Mouse (Mus musculus): ENCODE data around the gene Aire. TPM values are rescaled to one million over a fixed set of nuclear protein-coding genes. Genes with fewer than 3 reads are reported as not detected.

Aire gene
- polyA plus RNA-seq, 1 experiment from 2014 or later = not detected

DNA sequence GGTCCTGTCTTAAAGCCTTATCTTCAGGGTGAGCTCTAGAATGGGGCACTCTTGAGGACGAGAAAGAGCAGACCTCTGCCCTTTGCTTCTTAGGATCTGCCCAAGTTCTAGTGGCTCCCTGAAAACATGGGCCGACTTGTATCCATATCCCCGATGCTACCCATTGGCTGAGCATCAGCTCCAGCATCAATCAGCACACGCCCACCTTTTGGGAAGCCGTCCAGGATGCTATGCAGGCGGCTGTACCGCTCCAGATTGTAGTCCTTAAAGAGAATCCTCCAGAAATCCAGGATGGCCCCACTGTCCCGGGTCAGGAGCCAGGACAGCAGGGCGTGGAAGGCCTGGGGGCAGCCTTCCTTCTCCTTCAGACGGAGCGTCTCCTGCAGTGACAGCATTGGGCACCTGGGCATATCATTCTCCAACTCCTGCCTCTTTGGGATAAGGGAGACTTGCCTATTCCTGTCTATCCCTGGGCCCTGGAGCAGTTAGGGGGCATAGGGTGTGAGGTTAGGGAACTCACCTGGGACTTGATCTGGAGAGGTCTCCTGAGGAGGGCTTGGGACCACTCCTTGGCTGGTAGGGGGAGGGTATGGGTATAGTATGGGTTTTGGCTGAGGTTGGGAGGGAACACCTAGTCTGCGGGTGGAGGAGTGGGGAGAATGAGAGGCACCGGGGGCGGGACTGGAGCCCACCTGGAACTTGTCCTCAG, 559 bp downstream of the Aire start:
- peak overlapping the region; percentile 48 for H3K4me2 ChIP-seq (replicated peaks; ENCODE audit: low read depth, low read length)
- WGBS = 49% methylated on average over 14 of the region's 14 CpGs
- peak; percentile 27 for ATAC-seq
- TF ChIP-seq CTCF (IDR thresholded peaks at IDR 0.05) = no peak
- TF ChIP-seq EP300 (IDR thresholded peaks at IDR 0.05) = no peak
- no peaks in the 10 kb centered on the region for H3K27me3 ChIP-seq (replicated peaks; ENCODE audit: insufficient read depth, low read length)
- H3K9ac ChIP-seq (replicated peaks; ENCODE audit: low read depth) = no peak overlapping the region
- H3K9me3 ChIP-seq (ENCODE audit: low read length) = no peaks in the 10 kb centered on the region
- no peak overlapping the region for H3K27ac ChIP-seq (ENCODE audit: low read length)
- peaks cover 7% of the 10 kb centered on the region; the same call in 1 of the 2 replicates for H3K4me1 ChIP-seq (ENCODE audit: insufficient read depth, low read depth, low read length)
- 0 out of 2 replicates have a peak overlapping the region, but pooled peaks have one; percentile 14 for H3K4me3 ChIP-seq (ENCODE audit: low read depth, low read length)
- no peak for DNase-seq (ENCODE audit: low spot score)
- no peaks in the 10 kb centered on the region for H3K36me3 ChIP-seq (ENCODE audit: insufficient read depth, low read length)

DNA sequence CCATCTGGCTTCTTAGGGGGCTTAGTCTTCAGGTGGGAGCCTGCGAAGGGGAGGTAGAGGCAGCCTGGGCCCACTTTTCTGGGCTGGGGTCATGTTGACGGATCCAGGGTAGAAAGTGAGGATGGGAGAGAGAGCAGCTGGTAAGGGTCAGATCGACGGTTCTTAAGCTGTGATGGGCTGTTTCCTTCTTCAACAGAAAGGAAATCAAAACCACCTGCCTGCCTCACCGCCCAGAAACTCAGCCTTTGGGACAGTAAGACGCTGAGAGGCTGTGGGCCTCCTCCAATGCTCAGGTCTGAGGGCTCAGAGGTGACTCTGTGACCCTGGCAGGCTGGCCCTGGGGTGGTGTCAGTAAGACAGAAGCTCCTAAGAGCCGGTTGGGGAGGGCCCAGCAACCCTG, 1.3 kb downstream of the Aire start:
- H3K4me3 ChIP-seq (ENCODE audit: low read depth, low read length) = no peak overlapping the region
- no peak for ATAC-seq
- H3K4me2 ChIP-seq (replicated peaks; ENCODE audit: low read depth, low read length) = no peak overlapping the region
- peaks cover 7% of the 10 kb centered on the region; the same call in 1 of the 2 replicates for H3K4me1 ChIP-seq (ENCODE audit: insufficient read depth, low read depth, low read length)
- H3K36me3 ChIP-seq (ENCODE audit: insufficient read depth, low read length) = no peaks in the 10 kb centered on the region
- no peak for TF ChIP-seq CTCF (IDR thresholded peaks at IDR 0.05)
- TF ChIP-seq EP300 (IDR thresholded peaks at IDR 0.05) = no peak
- WGBS = 70% methylated on average over 7 of the region's 7 CpGs
- no peaks in the 10 kb centered on the region for H3K27me3 ChIP-seq (replicated peaks; ENCODE audit: insufficient read depth, low read length)
- no peaks in the 10 kb centered on the region for H3K9me3 ChIP-seq (ENCODE audit: low read length)
- H3K27ac ChIP-seq (ENCODE audit: low read length) = no peak overlapping the region
- H3K9ac ChIP-seq (replicated peaks; ENCODE audit: low read depth) = no peak overlapping the region
- no peak for DNase-seq (ENCODE audit: low spot score)

DNA sequence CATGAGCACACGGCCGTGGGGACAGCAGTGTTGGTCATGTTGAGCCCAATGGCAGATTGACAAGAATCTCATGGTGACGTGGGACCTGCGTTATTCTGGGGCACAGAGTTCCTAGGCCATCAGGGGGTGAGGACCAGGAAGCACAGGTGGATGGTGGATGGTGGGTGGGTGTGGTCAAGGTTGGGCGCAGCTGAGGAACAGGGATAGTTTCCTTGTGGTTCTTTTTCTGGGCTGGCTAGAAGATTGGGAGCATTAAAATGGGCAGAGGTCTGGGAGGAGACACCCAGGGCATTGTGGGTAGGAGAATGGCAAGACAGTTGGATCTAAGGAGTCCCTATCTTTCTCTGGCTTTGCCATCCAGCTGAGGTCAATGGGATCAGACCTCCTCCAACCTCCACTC, 1.8 kb downstream of the Aire start, which contains the start of gene Dnmt3l:
Dnmt3l (plus strand) TSS at position 301 of the 400 bp plus-strand sequence.
- H3K4me1 ChIP-seq (ENCODE audit: insufficient read depth, low read depth, low read length) = peaks cover 7% of the 10 kb centered on the region; the same call in 1 of the 2 replicates
- no peak for ATAC-seq
- no peak within 1 kb of the TSS for H3K4me2 ChIP-seq (replicated peaks; ENCODE audit: low read depth, low read length)
- no peak within 1 kb of the TSS for H3K9ac ChIP-seq (replicated peaks; ENCODE audit: low read depth)
- no peaks in the 10 kb centered on the region for H3K27me3 ChIP-seq (replicated peaks; ENCODE audit: insufficient read depth, low read length)
- no peak for DNase-seq (ENCODE audit: low spot score)
- no peak within 1 kb of the TSS for H3K4me3 ChIP-seq (ENCODE audit: low read depth, low read length)
- H3K36me3 ChIP-seq (ENCODE audit: insufficient read depth, low read length) = no peaks in the 10 kb centered on the region
- H3K9me3 ChIP-seq (ENCODE audit: low read length) = no peaks in the 10 kb centered on the region
- no peak within 1 kb of the TSS for H3K27ac ChIP-seq (ENCODE audit: low read length)
- 94% methylated on average over 5 of the region's 5 CpGs for WGBS
- TF ChIP-seq CTCF (IDR thresholded peaks at IDR 0.05) (no peak), EP300 (IDR thresholded peaks at IDR 0.05) (no peak)

DNA sequence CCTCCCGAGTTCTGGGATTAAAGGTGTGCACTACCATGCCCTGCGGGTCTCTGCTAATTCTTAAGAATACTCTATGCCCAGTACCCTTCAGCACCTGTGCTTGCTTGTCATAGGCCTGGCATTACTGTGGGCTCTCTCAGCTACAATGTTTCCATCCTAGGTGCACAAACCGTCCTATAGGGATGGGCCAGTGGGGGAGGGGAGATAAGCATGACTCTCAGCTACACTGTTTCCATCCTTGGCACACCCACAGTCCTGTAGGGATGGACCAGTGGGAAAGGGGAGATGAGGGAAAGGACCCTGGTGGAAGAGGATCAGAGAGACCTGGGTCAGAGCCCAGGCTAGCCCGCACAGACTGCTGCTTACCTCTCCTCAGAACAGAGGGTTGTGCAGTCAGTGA, 6.3 kb downstream of the Aire start:
- WGBS = 73% methylated on average over 4 of the region's 4 CpGs
- DNase-seq (ENCODE audit: low spot score) (no peak), ATAC-seq (no peak)
- Histone ChIP-seq H3K27ac (ENCODE audit: low read length) (no peak overlapping the region), H3K9me3 (ENCODE audit: low read length) (no peaks in the 10 kb centered on the region), H3K4me3 (ENCODE audit: low read depth, low read length) (no peak overlapping the region), H3K36me3 (ENCODE audit: insufficient read depth, low read length) (no peaks in the 10 kb centered on the region), H3K4me2 (replicated peaks; ENCODE audit: low read depth, low read length) (no peak overlapping the region), H3K27me3 (replicated peaks; ENCODE audit: insufficient read depth, low read length) (no peaks in the 10 kb centered on the region), H3K9ac (replicated peaks; ENCODE audit: low read depth) (no peak overlapping the region), H3K4me1 (ENCODE audit: insufficient read depth, low read depth, low read length) (no peaks in the 10 kb centered on the region)
- TF ChIP-seq EP300 (IDR thresholded peaks at IDR 0.05) = no peak
- no peak for TF ChIP-seq CTCF (IDR thresholded peaks at IDR 0.05)

DNA sequence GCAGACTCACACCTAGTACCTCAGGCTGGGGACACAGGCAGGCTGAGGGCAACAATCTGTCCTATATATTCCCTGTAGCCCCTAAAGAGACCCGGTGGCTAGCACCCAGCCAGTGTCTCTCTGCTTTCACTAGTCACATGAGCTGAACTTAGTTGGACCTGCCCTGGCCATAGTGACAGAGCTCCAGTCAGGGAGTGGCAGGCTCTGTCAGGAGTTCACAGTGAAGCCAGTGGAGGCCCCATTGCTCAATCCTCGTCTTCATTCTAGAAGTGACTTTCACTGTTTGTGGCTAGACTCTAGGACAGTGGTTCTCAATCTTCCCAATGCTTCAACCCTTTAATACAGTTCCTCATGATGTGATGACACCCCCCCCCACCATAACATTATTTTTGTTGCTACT, 11.4 kb downstream of the Aire start:
- H3K27ac ChIP-seq (ENCODE audit: low read length) = no peak overlapping the region
- no peak overlapping the region for H3K4me2 ChIP-seq (replicated peaks; ENCODE audit: low read depth, low read length)
- no peak for TF ChIP-seq CTCF (IDR thresholded peaks at IDR 0.05)
- TF ChIP-seq EP300 (IDR thresholded peaks at IDR 0.05) = no peak
- H3K4me1 ChIP-seq (ENCODE audit: insufficient read depth, low read depth, low read length) = no peaks in the 10 kb centered on the region
- ATAC-seq (no peak), DNase-seq (ENCODE audit: low spot score) (no peak)
- H3K36me3 ChIP-seq (ENCODE audit: insufficient read depth, low read length) = no peaks in the 10 kb centered on the region
- H3K27me3 ChIP-seq (replicated peaks; ENCODE audit: insufficient read depth, low read length) = no peaks in the 10 kb centered on the region
- WGBS = 72% methylated on average over 2 of the region's 2 CpGs
- H3K9me3 ChIP-seq (ENCODE audit: low read length) = no peaks in the 10 kb centered on the region
- H3K4me3 ChIP-seq (ENCODE audit: low read depth, low read length) = no peak overlapping the region
- H3K9ac ChIP-seq (replicated peaks; ENCODE audit: low read depth) = no peak overlapping the region

DNA sequence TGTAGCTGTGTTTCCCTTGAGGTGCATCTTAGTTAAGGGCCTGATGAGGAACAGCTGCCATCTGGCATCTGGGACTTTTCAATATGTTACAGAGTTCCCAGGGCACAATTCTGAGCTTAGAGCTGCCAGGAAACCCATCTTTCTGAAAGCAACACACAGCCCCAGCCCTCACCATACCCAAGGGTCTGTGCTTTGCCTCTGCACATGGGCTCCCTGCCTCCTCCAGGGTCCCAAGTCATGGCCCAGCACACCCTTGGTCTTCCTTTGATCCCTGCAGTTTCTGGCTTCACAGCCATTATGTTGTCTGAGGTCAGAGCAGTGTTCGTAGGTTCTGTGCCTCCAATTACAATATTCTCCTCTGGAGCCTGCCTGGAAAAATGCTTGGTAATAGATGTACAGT, 14.3 kb downstream of the Aire start:
- DNase-seq (ENCODE audit: low spot score) (no peak), ATAC-seq (no peak)
- Histone ChIP-seq H3K9ac (replicated peaks; ENCODE audit: low read depth) (no peak overlapping the region), H3K9me3 (ENCODE audit: low read length) (no peaks in the 10 kb centered on the region), H3K27me3 (replicated peaks; ENCODE audit: insufficient read depth, low read length) (no peaks in the 10 kb centered on the region), H3K4me2 (replicated peaks; ENCODE audit: low read depth, low read length) (no peak overlapping the region), H3K27ac (ENCODE audit: low read length) (no peak overlapping the region), H3K36me3 (ENCODE audit: insufficient read depth, low read length) (no peaks in the 10 kb centered on the region), H3K4me3 (ENCODE audit: low read depth, low read length) (no peak overlapping the region), H3K4me1 (ENCODE audit: insufficient read depth, low read depth, low read length) (no peaks in the 10 kb centered on the region)
- TF ChIP-seq EP300 (IDR thresholded peaks at IDR 0.05) = no peak
- TF ChIP-seq CTCF (IDR thresholded peaks at IDR 0.05) = no peak
- 90% methylated on average over 1 of the region's 1 CpGs for WGBS

Measured in lung, postnatal 0 days (tissue).